Mouse (Mus musculus): ENCODE measurements around the gene Gmfg. TPM values are rescaled to one million over a fixed set of nuclear protein-coding genes. Genes with fewer than 3 reads are reported as not detected.
A peak's percentile ranks its signal among the peaks of the same experiment; 100 is the strongest.

Gene Gmfg
- polyA plus RNA-seq, 1 experiment from 2014 or later: 47.1 TPM

- Histone ChIP-seq H3K9me3 (ENCODE audit: control insufficient read depth, low read length) (no peaks in the 10 kb centered on the region), H3K27me3 (ENCODE audit: control insufficient read depth, insufficient read depth, low read depth, low read length) (no peaks in the 10 kb centered on the region), H3K36me3 (ENCODE audit: control insufficient read depth, insufficient read depth, low read length) (no peaks in the 10 kb centered on the region), H3K9ac (ENCODE audit: low read length) (no peak overlapping the region), H3K4me1 (replicated peaks; ENCODE audit: control insufficient read depth, insufficient read depth, low read length) (0 out of 2 replicates have a peak, but pooled peaks cover 3% of the 10 kb centered on the region), H3K4me2 (ENCODE audit: low read depth, low read length) (no peak overlapping the region), H3K4me3 (ENCODE audit: low read length) (no peak overlapping the region), H3K27ac (ENCODE audit: low read length) (no peak overlapping the region)
- no peak for ATAC-seq (ENCODE audit: low read depth)
- WGBS: 8% methylated on average over 12 of the region's 12 CpGs
These were observed 9.2 kb downstream of the Gmfg start for GRCm38 (mm10) chr7:28446446-28446845.

DNA sequence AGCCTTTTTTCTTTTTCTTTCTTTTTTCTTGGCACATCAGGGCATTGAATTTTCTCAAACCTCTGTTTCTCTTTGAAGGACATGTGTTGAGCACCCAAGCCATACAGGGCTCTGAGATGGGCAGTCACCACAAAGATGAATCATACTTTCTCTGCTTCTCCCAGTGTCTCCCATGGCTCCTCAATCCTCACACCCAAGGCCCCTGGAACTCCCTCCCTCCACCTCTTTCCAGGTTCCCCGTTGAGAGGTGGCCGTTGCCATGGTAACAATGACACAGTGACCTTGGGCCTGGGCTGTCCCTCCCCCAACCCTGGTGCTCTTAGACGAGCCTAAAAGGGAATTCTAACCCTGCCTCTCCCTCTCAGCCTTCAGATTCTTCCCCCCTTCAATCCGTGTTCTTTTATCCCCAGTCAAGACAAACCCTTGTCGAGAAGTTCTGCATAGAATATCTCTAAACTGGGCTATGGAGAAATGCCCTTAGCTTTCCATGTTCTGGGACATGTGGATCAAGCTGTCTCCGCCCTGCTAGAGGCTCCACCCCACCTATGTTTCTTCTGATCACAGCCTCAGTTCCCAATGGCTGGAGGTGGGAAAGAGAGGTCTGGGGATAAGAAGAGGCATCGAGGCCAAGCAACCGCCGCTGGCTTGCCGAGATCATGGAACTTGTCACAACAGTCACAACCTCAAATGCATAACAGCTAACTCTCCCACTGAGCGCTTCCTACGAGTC is 10.0 kb downstream of the Gmfg start:
- Histone ChIP-seq H3K4me3 (ENCODE audit: low read length) (no peak overlapping the region), H3K4me2 (ENCODE audit: low read depth, low read length) (no peak overlapping the region), H3K9me3 (ENCODE audit: control insufficient read depth, low read length) (no peaks in the 10 kb centered on the region), H3K27me3 (ENCODE audit: control insufficient read depth, insufficient read depth, low read depth, low read length) (no peaks in the 10 kb centered on the region), H3K9ac (ENCODE audit: low read length) (no peak overlapping the region), H3K36me3 (ENCODE audit: control insufficient read depth, insufficient read depth, low read length) (no peaks in the 10 kb centered on the region), H3K4me1 (replicated peaks; ENCODE audit: control insufficient read depth, insufficient read depth, low read length) (0 out of 2 replicates have a peak, but pooled peaks cover 3% of the 10 kb centered on the region), H3K27ac (ENCODE audit: low read length) (no peak overlapping the region)
- WGBS: 20% methylated on average over 12 of the region's 12 CpGs
- no peak for ATAC-seq (ENCODE audit: low read depth)

GRCm38 (mm10) chr7:28447865-28448820 is 10.9 kb downstream of the Gmfg start:
- H3K4me3 ChIP-seq (ENCODE audit: low read length): no peak overlapping the region
- 59% methylated on average over 13 of the region's 13 CpGs for WGBS
- no peaks in the 10 kb centered on the region for H3K36me3 ChIP-seq (ENCODE audit: control insufficient read depth, insufficient read depth, low read length)
- no peak overlapping the region for H3K9ac ChIP-seq (ENCODE audit: low read length)
- peaks cover 8% of the 10 kb centered on the region; the same call in 1 of the 2 replicates for H3K4me1 ChIP-seq (replicated peaks; ENCODE audit: control insufficient read depth, insufficient read depth, low read length)
- H3K27me3 ChIP-seq (ENCODE audit: control insufficient read depth, insufficient read depth, low read depth, low read length): no peaks in the 10 kb centered on the region
- no peak overlapping the region for H3K27ac ChIP-seq (ENCODE audit: low read length)
- H3K9me3 ChIP-seq (ENCODE audit: control insufficient read depth, low read length): no peaks in the 10 kb centered on the region
- H3K4me2 ChIP-seq (ENCODE audit: low read depth, low read length): no peak overlapping the region
- no peak for ATAC-seq (ENCODE audit: low read depth)

DNA sequence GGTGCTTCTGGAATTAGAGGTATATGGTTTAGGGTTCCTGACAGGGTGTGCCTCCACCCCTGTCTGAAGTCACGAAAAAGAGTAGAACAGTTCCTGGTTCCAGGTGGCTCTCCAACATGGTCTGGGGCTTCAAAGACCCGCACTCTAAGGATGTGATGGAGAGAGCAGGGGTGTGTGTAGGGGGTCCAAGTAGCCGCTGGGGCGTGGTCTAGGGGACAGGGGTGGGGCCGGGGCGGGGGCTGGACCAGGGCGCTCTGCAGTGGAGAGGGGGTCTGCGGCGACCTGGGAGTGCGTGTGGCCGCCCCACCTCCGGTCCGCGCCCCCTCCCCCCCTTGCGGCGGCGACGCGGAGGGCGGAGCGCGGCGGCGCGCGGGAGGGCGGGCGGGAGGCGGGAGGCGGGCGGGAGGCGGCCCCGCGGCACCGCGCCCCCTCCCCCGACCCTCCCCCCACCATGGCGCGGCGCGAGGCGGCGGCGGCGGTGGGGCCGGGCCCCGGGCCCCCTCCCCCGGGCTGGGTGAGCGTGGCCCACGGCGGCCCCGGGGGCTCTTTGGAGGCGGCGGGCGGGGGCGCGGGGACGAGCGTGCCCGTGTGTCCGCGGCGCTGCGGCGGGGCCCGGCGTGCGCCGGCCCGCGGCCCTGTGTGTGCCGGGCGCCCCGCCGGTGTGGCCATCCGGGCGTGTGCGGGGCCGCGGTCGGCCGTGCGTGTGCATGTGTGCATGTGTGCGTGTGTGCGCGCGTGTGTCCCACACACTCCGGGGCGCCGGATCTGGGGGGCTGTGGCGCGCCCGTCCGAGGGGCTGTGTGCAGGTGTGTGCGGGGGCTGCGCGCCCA is 14.5 kb downstream of the Gmfg start, which contains the start of gene Lrfn1:
Gene Lrfn1, plus strand, starts transcription at position 450 of the 830 bp plus-strand sequence.
- Histone ChIP-seq H3K27ac (ENCODE audit: low read length) (peak within 1 kb of the TSS; percentile 61), H3K27me3 (ENCODE audit: control insufficient read depth, insufficient read depth, low read depth, low read length) (no peaks in the 10 kb centered on the region), H3K36me3 (ENCODE audit: control insufficient read depth, insufficient read depth, low read length) (peaks cover 7% of the 10 kb centered on the region; the same call in 1 of the 2 replicates), H3K9me3 (ENCODE audit: control insufficient read depth, low read length) (no peaks in the 10 kb centered on the region), H3K4me2 (ENCODE audit: low read depth, low read length) (peak within 1 kb of the TSS; percentile 99), H3K4me1 (replicated peaks; ENCODE audit: control insufficient read depth, insufficient read depth, low read length) (peaks cover 8% of the 10 kb centered on the region; the same call in 1 of the 2 replicates), H3K9ac (ENCODE audit: low read length) (peak within 1 kb of the TSS; percentile 87), H3K4me3 (ENCODE audit: low read length) (peak within 1 kb of the TSS; percentile 87)
- peak; percentile 83 for ATAC-seq (ENCODE audit: low read depth)
- WGBS: 1% methylated on average over 26 of the region's 97 CpGs

GRCm38 (mm10) chr7:28452361-28453005 is 15.2 kb downstream of the Gmfg start:
- Histone ChIP-seq H3K4me2 (ENCODE audit: low read depth, low read length) (peak overlapping the region; percentile 99), H3K27ac (ENCODE audit: low read length) (peak overlapping the region; percentile 61; the same call in 1 of the 2 replicates), H3K4me1 (replicated peaks; ENCODE audit: control insufficient read depth, insufficient read depth, low read length) (peaks cover 6% of the 10 kb centered on the region; the same call in 1 of the 2 replicates), H3K36me3 (ENCODE audit: control insufficient read depth, insufficient read depth, low read length) (peaks cover 7% of the 10 kb centered on the region; the same call in 1 of the 2 replicates), H3K9me3 (ENCODE audit: control insufficient read depth, low read length) (no peaks in the 10 kb centered on the region), H3K4me3 (ENCODE audit: low read length) (peak overlapping the region; percentile 87), H3K9ac (ENCODE audit: low read length) (peak overlapping the region; percentile 87), H3K27me3 (ENCODE audit: control insufficient read depth, insufficient read depth, low read depth, low read length) (no peaks in the 10 kb centered on the region)
- 1% methylated on average over 24 of the region's 24 CpGs for WGBS
- ATAC-seq (ENCODE audit: low read depth): peak; percentile 21; the same call in 1 of the 2 replicates

- Histone ChIP-seq H3K27ac (ENCODE audit: low read length) (no peak overlapping the region), H3K4me2 (ENCODE audit: low read depth, low read length) (no peak overlapping the region), H3K36me3 (ENCODE audit: control insufficient read depth, insufficient read depth, low read length) (peaks cover 24% of the 10 kb centered on the region), H3K4me1 (replicated peaks; ENCODE audit: control insufficient read depth, insufficient read depth, low read length) (peaks cover 3% of the 10 kb centered on the region; the same call in 1 of the 2 replicates), H3K4me3 (ENCODE audit: low read length) (no peak overlapping the region), H3K9me3 (ENCODE audit: control insufficient read depth, low read length) (no peaks in the 10 kb centered on the region), H3K27me3 (ENCODE audit: control insufficient read depth, insufficient read depth, low read depth, low read length) (no peaks in the 10 kb centered on the region), H3K9ac (ENCODE audit: low read length) (no peak overlapping the region)
- WGBS: 87% methylated on average over 5 of the region's 5 CpGs
- no peak for ATAC-seq (ENCODE audit: low read depth)
These were observed 23.1 kb downstream of the Gmfg start for GRCm38 (mm10) chr7:28460361-28460760.

- no peak overlapping the region for H3K9ac ChIP-seq (ENCODE audit: low read length)
- ATAC-seq (ENCODE audit: low read depth): no peak
- no peak overlapping the region for H3K4me2 ChIP-seq (ENCODE audit: low read depth, low read length)
- H3K27me3 ChIP-seq (ENCODE audit: control insufficient read depth, insufficient read depth, low read depth, low read length): no peaks in the 10 kb centered on the region
- 85% methylated on average over 2 of the region's 2 CpGs for WGBS
- no peak overlapping the region for H3K4me3 ChIP-seq (ENCODE audit: low read length)
- peaks cover 21% of the 10 kb centered on the region for H3K36me3 ChIP-seq (ENCODE audit: control insufficient read depth, insufficient read depth, low read length)
- H3K4me1 ChIP-seq (replicated peaks; ENCODE audit: control insufficient read depth, insufficient read depth, low read length): peaks cover 6% of the 10 kb centered on the region
- H3K9me3 ChIP-seq (ENCODE audit: control insufficient read depth, low read length): no peaks in the 10 kb centered on the region
- no peak overlapping the region for H3K27ac ChIP-seq (ENCODE audit: low read length)
These were observed 25.5 kb downstream of the Gmfg start for GRCm38 (mm10) chr7:28462769-28463168.

GRCm38 (mm10) chr7:28464416-28465212 is 27.4 kb downstream of the Gmfg start:
- Histone ChIP-seq H3K4me3 (ENCODE audit: low read length) (no peak overlapping the region), H3K9me3 (ENCODE audit: control insufficient read depth, low read length) (no peaks in the 10 kb centered on the region), H3K4me2 (ENCODE audit: low read depth, low read length) (no peak overlapping the region), H3K27ac (ENCODE audit: low read length) (no peak overlapping the region), H3K27me3 (ENCODE audit: control insufficient read depth, insufficient read depth, low read depth, low read length) (no peaks in the 10 kb centered on the region), H3K4me1 (replicated peaks; ENCODE audit: control insufficient read depth, insufficient read depth, low read length) (peaks cover 7% of the 10 kb centered on the region), H3K9ac (ENCODE audit: low read length) (no peak overlapping the region), H3K36me3 (ENCODE audit: control insufficient read depth, insufficient read depth, low read length) (peaks cover 5% of the 10 kb centered on the region)
- WGBS: 52% methylated on average over 10 of the region's 10 CpGs
- peak; percentile 67 for ATAC-seq (ENCODE audit: low read depth)

All from lung, embryonic 16.5 days (tissue).